Mouse (Mus musculus): ENCODE data around the gene Kcnk5. TPM values are rescaled to one million over a fixed set of nuclear protein-coding genes. Genes with fewer than 3 reads are reported as not detected.

The Kcnk5 gene
- polyA plus RNA-seq, 1 experiment: 15.9 TPM

DNA sequence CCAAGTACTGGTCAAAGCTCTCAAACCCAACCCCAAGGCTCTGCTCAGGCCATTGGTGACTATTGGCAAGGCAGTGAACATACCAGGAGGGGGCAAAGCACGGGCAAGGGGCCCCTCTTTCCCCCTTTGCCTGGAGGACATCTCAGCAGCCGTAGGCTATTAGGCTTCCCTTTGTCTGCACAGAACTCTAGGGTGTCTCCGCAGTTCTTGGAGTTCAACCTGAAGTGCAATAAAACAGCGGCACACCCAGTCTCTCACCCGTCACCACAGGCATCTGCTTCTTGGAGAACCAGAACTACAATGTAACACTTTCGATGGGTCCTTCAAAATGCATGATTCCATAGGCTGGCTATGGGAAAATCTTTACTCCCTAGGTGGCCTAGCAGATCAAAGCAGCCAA lies 53.4 kb downstream of the Kcnk5 start:
- peaks cover 12% of the 10 kb centered on the region for H3K27me3 ChIP-seq (replicated peaks)
- TF ChIP-seq GATA1 (IDR thresholded peaks at IDR 0.05; ENCODE audit: borderline replicate concordance, low read length): no peak
- no peak for TF ChIP-seq FLI1 (IDR thresholded peaks at IDR 0.05; ENCODE audit: low read length)
- no peak overlapping the region for H3K4me3 ChIP-seq (replicated peaks)
- H3K4me1 ChIP-seq: peaks cover 6% of the 10 kb centered on the region
- H3K36me3 ChIP-seq (replicated peaks; ENCODE audit: low read length): no peaks in the 10 kb centered on the region
- H3K9me3 ChIP-seq: peaks cover 10% of the 10 kb centered on the region; the same call in 1 of the 2 replicates

- no peak for TF ChIP-seq GATA1 (IDR thresholded peaks at IDR 0.05; ENCODE audit: borderline replicate concordance, low read length)
- TF ChIP-seq FLI1 (IDR thresholded peaks at IDR 0.05; ENCODE audit: low read length): no peak
- Histone ChIP-seq H3K4me1 (peaks cover 6% of the 10 kb centered on the region), H3K4me3 (replicated peaks) (no peak overlapping the region), H3K27me3 (replicated peaks) (peaks cover 12% of the 10 kb centered on the region), H3K36me3 (replicated peaks; ENCODE audit: low read length) (no peaks in the 10 kb centered on the region), H3K9me3 (peaks cover 8% of the 10 kb centered on the region; the same call in 1 of the 2 replicates)
Measured at GRCm38 (mm10) chr14:20127406-20128087, 54.1 kb downstream of the Kcnk5 start.

DNA sequence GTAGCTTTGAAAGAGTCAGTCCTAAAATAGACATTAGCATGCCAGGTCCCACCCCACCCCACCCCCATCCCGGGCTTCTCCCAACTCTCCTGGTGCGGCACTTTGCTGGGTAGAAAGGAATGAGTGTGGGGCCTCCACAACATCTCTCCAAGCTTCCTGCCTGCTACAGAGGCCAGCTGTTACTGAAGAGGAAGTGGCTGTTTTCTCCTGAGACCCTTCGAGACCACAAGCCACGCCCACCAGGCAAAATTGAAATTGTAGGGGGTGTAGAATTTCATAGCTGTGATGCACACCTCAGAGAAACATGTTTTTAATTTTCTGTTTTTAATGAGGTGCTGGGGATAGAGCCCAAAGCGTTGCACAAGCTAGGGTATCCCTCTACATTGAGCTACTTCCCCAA lies 60.7 kb downstream of the Kcnk5 start:
- Histone ChIP-seq H3K4me3 (replicated peaks) (no peak overlapping the region), H3K4me1 (peaks cover 40% of the 10 kb centered on the region)

GRCm38 (mm10) chr14:20120012-20120411 lies 61.6 kb downstream of the Kcnk5 start:
- TF ChIP-seq GATA1 (IDR thresholded peaks at IDR 0.05; ENCODE audit: borderline replicate concordance, low read length): no peak
- Histone ChIP-seq H3K4me3 (replicated peaks) (no peak overlapping the region), H3K4me1 (peaks cover 40% of the 10 kb centered on the region), H3K27me3 (replicated peaks) (peaks cover 6% of the 10 kb centered on the region), H3K36me3 (replicated peaks; ENCODE audit: low read length) (no peaks in the 10 kb centered on the region), H3K9me3 (no peaks in the 10 kb centered on the region)

More for the DNA sequence above, 60.7 kb downstream of the Kcnk5 start:
- Histone ChIP-seq H3K27me3 (replicated peaks) (peaks cover 6% of the 10 kb centered on the region), H3K9me3 (no peaks in the 10 kb centered on the region), H3K36me3 (replicated peaks; ENCODE audit: low read length) (no peaks in the 10 kb centered on the region)
- TF ChIP-seq GATA1 (IDR thresholded peaks at IDR 0.05; ENCODE audit: borderline replicate concordance, low read length): no peak
- TF ChIP-seq FLI1 (IDR thresholded peaks at IDR 0.05; ENCODE audit: low read length): no peak

DNA sequence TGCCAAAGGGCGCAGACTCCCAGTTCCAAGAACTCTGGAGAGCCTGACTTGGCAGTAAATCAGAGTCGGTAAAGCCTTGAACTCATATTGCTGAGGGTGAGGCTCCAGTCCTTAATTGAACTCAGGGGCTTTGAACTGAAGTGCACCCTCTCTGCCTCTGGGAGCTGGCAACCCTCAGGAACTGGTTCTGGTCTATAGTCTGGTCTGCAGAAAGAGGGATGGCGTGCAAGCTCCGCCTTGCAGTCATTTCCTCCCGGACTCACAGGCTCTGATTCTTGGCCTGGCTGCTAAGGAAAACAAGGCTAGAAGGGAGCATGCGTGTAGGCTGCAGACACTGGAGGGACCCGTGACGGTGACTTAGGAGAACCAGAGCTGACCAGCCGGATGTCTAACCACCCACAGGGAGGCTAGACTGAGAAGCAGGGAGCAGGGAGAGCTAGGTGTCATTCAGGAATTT lies 65.4 kb downstream of the Kcnk5 start:
- Histone ChIP-seq H3K4me3 (replicated peaks) (no peak overlapping the region), H3K27me3 (replicated peaks) (peaks cover 8% of the 10 kb centered on the region), H3K9me3 (peaks cover 2% of the 10 kb centered on the region; the same call in 1 of the 2 replicates), H3K36me3 (replicated peaks; ENCODE audit: low read length) (no peaks in the 10 kb centered on the region), H3K4me1 (peaks cover 60% of the 10 kb centered on the region)
- TF ChIP-seq FLI1 (IDR thresholded peaks at IDR 0.05; ENCODE audit: low read length) (no peak), GATA1 (IDR thresholded peaks at IDR 0.05; ENCODE audit: borderline replicate concordance, low read length) (no peak)

- TF ChIP-seq GATA1 (IDR thresholded peaks at IDR 0.05; ENCODE audit: borderline replicate concordance, low read length) (no peak), FLI1 (IDR thresholded peaks at IDR 0.05; ENCODE audit: low read length) (no peak)
- peaks cover 8% of the 10 kb centered on the region for H3K27me3 ChIP-seq (replicated peaks)
- H3K36me3 ChIP-seq (replicated peaks; ENCODE audit: low read length): no peaks in the 10 kb centered on the region
- H3K4me3 ChIP-seq (replicated peaks): no peak overlapping the region
- H3K4me1 ChIP-seq: peaks cover 48% of the 10 kb centered on the region
- peaks cover 2% of the 10 kb centered on the region; the same call in 1 of the 2 replicates for H3K9me3 ChIP-seq
Measured at GRCm38 (mm10) chr14:20114951-20115350, 66.7 kb downstream of the Kcnk5 start.

- H3K4me1 ChIP-seq: peaks cover 40% of the 10 kb centered on the region
- peaks cover 8% of the 10 kb centered on the region for H3K27me3 ChIP-seq (replicated peaks)
- no peaks in the 10 kb centered on the region for H3K36me3 ChIP-seq (replicated peaks; ENCODE audit: low read length)
- H3K4me3 ChIP-seq (replicated peaks): no peak overlapping the region
- H3K9me3 ChIP-seq: peaks cover 2% of the 10 kb centered on the region; the same call in 1 of the 2 replicates
- TF ChIP-seq FLI1 (IDR thresholded peaks at IDR 0.05; ENCODE audit: low read length) (no peak), GATA1 (IDR thresholded peaks at IDR 0.05; ENCODE audit: borderline replicate concordance, low read length) (no peak)
Measured at GRCm38 (mm10) chr14:20113964-20114363, 67.6 kb downstream of the Kcnk5 start.

- peaks cover 39% of the 10 kb centered on the region for H3K4me1 ChIP-seq
- H3K9me3 ChIP-seq: peaks cover 2% of the 10 kb centered on the region; the same call in 1 of the 2 replicates
- TF ChIP-seq FLI1 (IDR thresholded peaks at IDR 0.05; ENCODE audit: low read length) (no peak), GATA1 (IDR thresholded peaks at IDR 0.05; ENCODE audit: borderline replicate concordance, low read length) (no peak)
- H3K36me3 ChIP-seq (replicated peaks; ENCODE audit: low read length): no peaks in the 10 kb centered on the region
- peak overlapping the region; percentile 29 for H3K4me3 ChIP-seq (replicated peaks)
- peaks cover 8% of the 10 kb centered on the region for H3K27me3 ChIP-seq (replicated peaks)
Measured at GRCm38 (mm10) chr14:20113189-20113961, 68.2 kb downstream of the Kcnk5 start.

DNA sequence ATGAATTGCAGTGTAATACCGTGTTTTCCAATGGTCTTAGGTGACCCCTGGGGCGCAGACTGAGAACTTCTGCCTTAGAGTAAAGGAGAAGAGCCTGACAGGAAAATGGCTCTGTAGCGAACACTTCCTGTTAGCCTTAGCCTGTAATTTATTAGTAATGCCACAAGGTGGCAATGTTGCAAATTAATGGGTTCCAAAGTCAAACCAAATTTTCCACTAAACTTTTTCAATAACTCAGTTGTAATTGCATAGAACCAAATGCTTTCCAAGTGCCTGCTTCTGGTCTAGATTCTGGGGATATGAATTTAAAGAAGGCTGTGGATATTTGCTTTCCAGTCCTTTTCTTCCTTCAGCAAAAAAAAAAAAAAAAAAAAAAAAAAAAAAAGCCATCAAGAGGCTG lies 69.4 kb downstream of the Kcnk5 start:
- TF ChIP-seq FLI1 (IDR thresholded peaks at IDR 0.05; ENCODE audit: low read length): no peak
- no peak for TF ChIP-seq GATA1 (IDR thresholded peaks at IDR 0.05; ENCODE audit: borderline replicate concordance, low read length)
- Histone ChIP-seq H3K9me3 (peaks cover 2% of the 10 kb centered on the region; the same call in 1 of the 2 replicates), H3K4me1 (peaks cover 34% of the 10 kb centered on the region), H3K4me3 (replicated peaks) (no peak overlapping the region), H3K27me3 (replicated peaks) (peaks cover 7% of the 10 kb centered on the region), H3K36me3 (replicated peaks; ENCODE audit: low read length) (no peaks in the 10 kb centered on the region)

DNA sequence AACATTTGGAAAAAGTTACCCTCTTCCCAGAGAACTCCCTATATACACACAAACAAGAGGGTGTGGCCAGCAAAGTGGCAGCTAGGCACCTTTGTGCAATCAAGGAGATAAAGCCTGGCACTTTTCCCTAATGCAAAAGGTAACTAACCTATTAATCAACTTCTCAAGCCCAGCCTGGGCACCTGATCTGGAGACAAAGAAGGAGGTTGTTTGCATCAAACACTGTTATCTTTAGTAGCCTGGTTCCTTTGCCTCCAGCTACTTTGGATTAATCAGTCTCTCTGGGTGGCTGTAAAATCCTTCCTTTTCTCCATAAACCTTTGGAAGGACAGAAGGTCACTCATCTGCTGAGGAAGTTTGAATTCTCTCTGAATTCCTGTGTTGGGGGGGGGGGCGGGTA lies 70.7 kb downstream of the Kcnk5 start:
- H3K4me1 ChIP-seq: peaks cover 22% of the 10 kb centered on the region
- peaks cover 2% of the 10 kb centered on the region; the same call in 1 of the 2 replicates for H3K9me3 ChIP-seq
- H3K27me3 ChIP-seq (replicated peaks): peaks cover 2% of the 10 kb centered on the region
- TF ChIP-seq FLI1 (IDR thresholded peaks at IDR 0.05; ENCODE audit: low read length): no peak
- H3K36me3 ChIP-seq (replicated peaks; ENCODE audit: low read length): no peaks in the 10 kb centered on the region
- H3K4me3 ChIP-seq (replicated peaks): no peak overlapping the region
